Mouse (Mus musculus) layer of hippocampus, adult 9-11 months (tissue): ENCODE measurements around the gene Olfr97.

Experiments used
- DNase-seq: peaks from one replicate; pipeline ENCODE4 v3.0.0; 2022

Gene Olfr97

DNA sequence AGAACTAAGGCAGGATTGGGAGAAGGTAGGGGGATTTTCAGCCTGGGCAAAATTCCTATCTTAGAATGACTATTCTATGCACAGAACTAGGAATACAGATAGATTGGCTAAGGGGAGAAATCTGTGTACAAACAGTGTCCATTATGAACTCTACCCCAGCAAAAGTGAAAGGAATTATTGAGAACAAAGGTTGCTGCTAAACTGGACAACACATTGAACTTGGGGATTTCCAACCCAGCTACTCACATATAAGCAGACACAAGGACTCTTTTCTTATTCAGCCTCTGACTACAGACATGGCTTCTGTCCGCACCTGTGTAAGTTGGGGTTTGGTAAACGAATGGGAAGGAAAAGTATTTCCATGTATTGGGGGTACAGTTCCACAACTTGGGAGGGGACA lies 43.5 kb downstream of the Olfr97 start, which contains the start of gene Ubd:
TSS of gene Ubd (plus strand) at position 237 of the 400 bp plus-strand sequence.
- DNase-seq: no peak

DNA sequence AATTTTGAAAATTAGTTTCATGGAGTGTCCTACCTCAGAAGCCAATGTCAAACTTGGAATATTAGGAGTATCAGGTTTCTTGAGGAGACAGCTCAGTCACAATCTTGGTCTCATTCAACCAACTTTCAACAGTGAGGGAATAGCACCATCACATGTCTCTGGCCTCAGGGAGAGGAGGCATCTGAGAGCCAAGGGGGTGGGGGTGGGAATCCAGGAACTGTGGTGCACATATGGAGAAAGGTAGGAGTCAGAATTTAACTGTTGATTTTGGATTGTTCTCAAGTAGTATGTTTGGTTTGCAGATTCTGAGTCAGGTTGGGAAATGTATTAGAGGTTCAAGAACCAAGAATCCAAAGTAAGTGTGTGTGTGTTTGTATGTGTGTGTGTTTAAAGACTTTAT lies 44.1 kb downstream of the Olfr97 start:
- DNase-seq: no peak

DNA sequence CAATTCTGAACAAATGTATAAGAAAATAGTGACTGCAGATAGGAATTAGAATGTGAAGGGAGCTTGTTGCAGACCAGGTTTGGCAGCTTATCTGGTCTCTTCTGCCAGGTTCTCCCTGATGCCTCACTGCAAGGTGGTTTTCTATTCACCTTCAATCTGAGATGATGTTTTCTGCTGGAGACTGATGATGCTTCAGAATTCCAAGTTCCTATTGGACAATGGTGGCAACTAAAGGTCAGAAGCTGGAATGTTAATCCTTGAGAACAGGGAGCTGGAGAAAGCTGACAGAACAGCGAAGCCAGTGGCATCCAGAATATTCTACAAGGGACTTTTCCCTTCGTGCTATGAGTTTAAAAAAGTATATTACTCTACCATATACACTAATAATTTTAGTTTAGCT lies 46.4 kb downstream of the Olfr97 start:
- DNase-seq: no peak

DNA sequence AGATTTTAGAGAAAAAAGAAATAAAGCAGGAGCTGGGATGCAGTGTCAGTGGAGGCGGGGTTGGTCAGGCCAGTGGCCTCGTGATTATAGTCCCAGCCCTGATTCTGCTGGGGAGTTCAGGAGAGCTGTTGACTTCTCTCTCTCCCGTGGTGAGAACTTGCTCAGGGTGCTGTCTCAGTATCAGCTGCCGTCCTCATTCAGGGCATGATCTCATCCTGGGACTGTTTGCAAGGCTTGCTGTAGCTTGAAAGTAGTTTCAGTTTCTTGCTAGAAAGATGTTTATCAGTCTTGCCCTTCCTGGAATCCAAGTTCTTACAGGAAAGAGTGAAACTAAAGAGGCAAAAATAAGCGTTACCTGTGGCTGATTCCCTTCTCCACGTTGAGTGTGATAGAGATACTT lies 51.7 kb downstream of the Olfr97 start:
- no peak for DNase-seq
